Mouse (Mus musculus) liver, embryonic 14.5 days (tissue): ENCODE measurements at regions not wholly inside any gene's neighbourhood (a gene's known extent, or its start where the extent isn't known, plus 50 kb on each side); places are given as distances from the start of the nearest gene placed in this dataset.
A peak's percentile ranks its signal among the peaks of the same experiment; 100 is the strongest.

Source experiments
- CTCF ChIP-seq: IDR thresholded peaks from 2 replicates; pipeline ENCODE4 v1.5.1; 2016; ENCODE audit warnings: antibody characterized with exemption, low read depth, control low read depth
- EP300 ChIP-seq: IDR thresholded peaks from 2 replicates; pipeline ENCODE4 v1.6.1; 2016; ENCODE audit warnings: antibody characterized with exemption, low read depth

- TF ChIP-seq CTCF: no peak
- peak; percentile 41; the same call in 1 of the 2 replicates for TF ChIP-seq EP300
These were observed 70.1 kb upstream of the Ranbp3l start for GRCm38 (mm10) chr15:8897487-8898158.
